Mouse (Mus musculus) liver, postnatal 0 days (tissue): ENCODE data around the gene Pth1r.

ENCODE experiments used
- CTCF ChIP-seq: sonication (generic); IDR thresholded peaks from 2 replicates; pipeline ENCODE4 v1.5.1; 2016; ENCODE audit warnings: antibody characterized with exemption, low read depth
- EP300 ChIP-seq: IDR thresholded peaks from 2 replicates; pipeline ENCODE4 v1.6.1; 2016; ENCODE audit warnings: antibody characterized with exemption, low read depth, mild to moderate bottlenecking

DNA sequence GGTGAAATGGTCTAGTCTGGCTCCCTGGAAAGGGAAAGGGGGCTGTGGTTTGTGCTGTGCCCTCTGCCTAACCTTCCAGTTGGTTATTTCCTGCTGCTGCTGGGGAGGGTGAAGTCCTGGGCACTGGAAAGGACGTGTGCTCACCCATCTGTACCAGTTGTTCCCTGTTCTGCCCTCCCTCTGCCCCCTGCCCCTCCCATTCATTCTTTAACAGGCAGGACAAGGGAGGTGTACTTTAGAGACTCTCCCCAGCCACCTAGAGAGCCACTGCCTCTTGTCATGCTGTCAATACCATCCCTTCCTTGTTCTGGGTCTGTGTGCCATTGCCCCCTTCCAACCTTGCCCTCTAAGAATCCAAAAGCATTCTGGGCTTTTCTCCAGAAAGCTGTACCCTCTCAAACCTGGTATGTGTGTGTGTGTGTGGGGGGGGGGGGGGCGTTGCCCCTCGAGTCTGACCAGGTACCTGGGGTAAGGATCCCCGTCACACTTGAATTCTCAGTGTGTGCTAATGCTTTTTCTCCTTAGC, 63.3 kb downstream of the Pth1r start:
- TF ChIP-seq CTCF = no peak
- no peak for TF ChIP-seq EP300
